Mouse (Mus musculus): ENCODE data around the gene Ppm1g.

The Ppm1g gene

DNA sequence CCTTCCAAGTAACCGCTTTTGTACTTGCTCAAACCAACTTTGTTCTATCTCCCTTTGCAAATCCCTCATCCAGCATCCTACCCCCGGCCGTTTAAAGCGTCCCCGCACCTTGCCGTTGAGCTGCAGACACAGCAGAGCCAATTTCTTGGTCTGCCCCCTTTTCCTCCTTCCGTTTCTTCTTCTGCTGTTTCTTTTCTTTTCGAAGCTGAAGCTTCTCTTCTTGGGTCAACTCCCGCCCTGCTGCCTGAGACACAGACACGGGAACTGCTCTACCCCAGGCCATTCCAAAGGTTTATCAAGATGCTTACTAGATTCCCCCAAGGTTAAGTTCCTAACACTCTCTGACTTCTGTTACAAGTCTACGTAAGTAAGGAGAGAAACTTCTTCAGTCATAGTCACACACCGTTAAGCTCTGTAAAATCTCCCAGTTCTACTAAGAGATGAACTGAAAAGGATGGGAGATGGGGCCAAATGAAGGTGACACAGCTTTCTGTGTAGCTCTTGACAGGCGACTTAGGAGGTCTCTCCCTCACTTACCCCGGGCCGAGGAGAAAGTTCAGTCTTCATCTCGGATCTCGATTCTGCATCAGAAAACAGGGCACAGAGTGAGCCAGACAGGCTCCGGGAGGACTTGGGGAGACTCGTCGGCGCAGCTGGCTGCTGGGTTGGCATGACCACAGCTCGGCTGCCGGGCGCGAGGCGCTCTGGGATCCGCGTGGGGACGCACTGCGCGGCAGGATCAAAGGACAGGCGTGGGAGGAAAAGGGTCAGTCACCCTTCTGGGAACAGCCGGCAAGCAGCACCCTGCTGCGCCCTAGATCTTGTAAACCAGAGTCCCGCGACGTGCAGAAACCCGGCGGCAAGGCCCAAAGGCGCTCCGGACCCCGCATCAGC lies 28.2 kb downstream of the Ppm1g start:
- no peak for DNase-seq

DNA sequence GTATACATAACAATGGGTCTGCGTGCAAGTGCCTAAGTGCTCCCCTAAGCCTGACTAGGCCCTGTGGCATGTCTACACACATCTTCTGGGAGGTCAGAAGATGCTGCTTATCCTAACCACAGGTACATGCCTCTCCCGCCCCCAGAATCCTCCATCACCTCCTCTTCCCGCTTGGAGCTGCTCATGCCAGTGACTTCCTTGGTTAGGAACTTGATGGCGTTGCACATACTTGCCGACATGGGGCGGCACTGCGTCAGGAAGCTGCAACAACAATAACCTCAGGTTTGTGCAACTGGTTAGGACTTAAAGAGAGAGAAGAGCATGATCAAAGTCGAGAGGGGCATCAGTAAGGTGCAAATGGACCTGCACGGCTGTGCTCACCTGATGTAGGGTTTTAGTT lies 30.3 kb downstream of the Ppm1g start:
- DNase-seq: no peak

DNA sequence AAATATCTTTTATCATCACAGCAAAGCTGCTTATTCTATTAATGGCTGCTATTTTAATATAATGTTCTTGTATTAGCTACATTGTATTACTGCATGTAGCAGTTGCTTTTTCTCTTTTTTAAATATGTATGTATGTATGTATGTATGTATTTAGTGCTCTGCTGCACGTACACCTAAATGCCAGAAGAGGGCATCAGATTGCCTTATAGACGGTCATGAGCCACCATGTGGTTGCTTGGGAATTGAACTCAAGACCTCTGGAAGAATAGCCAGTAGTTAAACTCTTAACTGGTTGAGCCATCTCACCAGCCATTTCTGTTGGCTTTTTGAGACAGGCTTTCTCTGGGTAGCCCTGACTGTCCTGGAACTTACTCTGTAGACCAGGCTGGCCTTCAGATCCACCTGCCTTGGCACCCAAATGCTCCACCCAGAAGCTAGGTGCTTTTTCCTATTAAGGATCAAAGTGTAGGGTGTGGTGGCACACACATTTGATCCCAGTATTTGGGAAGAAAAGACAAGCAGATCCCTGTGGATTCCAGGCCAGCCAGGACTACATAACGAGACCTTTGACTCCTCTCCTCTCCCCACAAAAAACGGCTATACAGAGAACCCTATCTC lies 32.2 kb downstream of the Ppm1g start:
- DNase-seq: no peak

DNA sequence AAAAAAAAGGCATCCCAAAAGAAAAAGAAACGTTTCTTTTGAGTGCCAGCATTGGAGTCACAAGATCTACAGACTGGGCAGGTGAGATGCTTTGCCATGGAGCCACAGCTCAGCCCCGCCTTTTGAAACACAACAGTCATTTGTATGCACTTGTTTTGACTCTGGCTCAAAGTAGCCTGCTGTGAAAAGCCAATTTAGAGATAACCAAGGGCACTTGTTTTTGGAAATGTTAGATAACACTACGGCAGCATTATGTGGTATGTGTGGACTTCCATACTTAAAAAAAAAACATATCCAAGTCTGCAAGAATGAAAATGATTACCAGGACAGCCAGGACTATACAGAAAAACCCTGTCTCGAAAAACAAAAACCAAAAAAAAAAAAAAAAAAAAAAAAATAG lies 36.8 kb downstream of the Ppm1g start:
- DNase-seq: no peak

DNA sequence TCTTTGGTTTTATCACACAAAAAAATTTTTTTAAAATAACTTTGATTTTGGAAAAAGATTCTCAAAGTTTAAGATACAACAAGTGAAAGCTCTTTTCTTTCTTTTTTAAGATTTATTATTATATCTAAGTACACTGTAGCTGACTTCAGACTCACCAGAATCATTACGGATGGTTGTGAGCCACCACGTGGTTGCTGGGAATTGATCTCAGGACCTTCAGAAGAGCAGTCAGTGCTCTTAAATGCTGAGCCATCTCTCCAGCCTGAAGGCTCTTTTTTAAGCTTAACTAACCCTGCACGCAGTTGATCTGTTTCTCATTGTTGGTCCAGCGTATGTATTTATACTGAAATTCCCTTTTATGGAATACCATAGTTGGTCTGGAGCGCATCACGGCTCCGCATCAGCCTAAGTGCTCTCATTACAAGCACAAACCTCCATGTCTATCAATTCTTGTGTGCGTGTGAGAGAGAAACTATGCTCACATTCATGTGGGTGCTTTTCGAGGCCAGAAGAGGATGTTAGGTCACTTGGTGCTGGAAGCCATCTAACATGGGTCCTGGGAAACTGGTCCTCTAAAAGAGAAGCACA lies 39.2 kb downstream of the Ppm1g start:
- DNase-seq: no peak

DNA sequence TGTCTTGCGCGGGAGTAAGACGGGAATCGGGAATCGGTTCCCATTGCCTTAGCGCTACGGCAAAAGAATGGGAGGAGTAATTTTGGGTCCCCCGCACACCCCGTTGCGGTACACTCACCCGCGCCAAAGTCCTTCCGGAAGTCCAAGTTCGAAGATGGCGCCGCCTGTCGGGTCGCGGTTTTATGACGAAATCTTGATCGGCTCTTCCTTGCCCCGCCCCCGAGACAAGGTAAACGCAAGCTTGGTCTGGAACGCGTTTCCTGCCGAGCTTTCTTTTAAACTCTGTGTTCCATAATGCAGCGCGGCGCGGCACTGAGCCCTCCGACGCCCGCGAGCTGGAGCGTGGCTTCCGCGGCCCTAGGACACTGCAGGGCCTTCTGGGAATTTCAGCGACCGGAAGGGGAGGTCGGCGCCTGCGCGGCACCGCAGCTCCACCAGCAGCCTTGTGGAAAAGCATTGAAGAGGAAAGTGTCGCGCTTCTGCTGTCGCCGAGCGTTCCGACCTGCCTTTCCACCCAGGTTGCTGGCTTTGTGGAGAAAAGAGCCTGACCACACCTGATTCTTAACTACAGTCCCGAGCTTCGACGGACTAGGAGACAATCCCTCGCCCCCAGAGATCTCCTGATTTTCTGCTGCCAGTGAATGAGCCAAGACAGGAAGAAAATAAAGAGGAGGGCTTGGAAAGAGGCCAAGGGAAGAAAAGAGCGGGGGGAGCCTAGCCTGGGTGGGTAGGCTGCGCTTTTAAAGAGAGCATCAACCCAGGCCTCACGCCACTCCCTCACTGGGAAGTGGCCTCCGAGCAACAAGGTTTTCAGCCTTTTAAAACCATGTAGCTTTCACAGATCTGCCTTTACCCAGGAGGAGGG lies 40.5 kb downstream of the Ppm1g start, which contains the start of the genes Gm29609 and Gtf3c2:
Gm29609 (minus strand) TSS at position 146 of the 865 bp plus-strand sequence.
Gtf3c2 (minus strand) TSS at position 379 of the 865 bp plus-strand sequence.
- DNase-seq: peak; percentile 96

DNA sequence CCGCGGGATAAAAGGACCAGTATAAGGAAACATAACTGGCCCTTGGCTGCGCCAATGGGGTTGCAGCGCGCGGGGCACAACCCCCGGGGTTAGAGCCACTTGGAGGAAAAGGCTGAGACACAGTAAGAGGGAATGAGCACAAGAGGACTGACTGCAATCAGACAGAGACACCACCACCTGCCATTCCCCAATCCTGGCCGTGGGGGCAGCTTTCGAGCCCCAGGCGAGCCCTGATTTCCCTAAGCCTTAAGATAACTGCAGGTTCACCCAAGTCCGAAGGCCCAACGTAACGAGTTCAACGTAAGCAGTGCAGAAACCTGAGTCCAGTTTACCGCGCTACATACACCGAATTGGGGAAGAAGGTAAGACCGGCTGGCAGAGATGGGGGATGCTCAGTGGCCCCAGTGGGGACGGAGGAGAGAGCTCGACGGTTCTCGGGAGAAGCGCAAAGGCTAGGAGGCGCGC lies 41.2 kb downstream of the Ppm1g start:
- DNase-seq: no peak

DNA sequence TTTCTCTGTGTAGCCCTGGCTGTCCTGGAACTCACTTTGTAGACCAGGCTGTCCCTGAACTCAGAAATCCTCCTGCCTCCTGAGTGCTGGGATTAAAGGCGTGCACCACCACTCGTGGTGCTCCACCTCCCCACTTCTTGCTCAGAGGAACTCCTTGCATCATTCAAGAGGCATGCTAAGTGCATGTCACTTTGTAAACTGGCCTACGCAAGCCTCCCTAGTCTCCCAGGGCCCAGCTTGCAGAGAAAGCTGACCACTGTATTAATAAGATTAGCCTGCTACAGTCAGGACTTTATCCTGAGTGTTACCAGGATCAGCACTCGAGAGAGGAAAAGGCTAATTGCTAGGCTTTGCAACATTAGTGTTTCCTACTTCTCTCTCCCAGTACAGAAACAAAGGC lies 51.9 kb downstream of the Ppm1g start:
- DNase-seq: no peak

DNA sequence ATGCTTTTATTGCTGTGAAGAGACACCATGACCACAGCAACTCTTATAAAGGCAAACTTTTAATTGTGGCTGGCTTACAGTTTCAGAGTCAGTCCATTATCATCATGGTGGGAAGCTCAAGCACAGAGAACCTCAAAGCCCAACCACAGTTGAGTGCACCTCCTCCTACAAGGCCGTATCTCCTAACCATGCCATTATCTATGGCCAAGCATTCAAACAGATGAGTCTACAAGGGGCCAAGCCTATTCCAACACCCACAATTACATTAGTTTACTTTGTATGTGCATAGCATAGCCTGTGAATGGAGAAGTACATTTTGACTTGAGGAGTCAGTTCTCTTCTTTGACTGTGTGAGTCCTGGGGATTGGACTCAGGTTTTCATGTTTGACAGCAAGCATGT lies 55.6 kb downstream of the Ppm1g start:
- no peak for DNase-seq

DNA sequence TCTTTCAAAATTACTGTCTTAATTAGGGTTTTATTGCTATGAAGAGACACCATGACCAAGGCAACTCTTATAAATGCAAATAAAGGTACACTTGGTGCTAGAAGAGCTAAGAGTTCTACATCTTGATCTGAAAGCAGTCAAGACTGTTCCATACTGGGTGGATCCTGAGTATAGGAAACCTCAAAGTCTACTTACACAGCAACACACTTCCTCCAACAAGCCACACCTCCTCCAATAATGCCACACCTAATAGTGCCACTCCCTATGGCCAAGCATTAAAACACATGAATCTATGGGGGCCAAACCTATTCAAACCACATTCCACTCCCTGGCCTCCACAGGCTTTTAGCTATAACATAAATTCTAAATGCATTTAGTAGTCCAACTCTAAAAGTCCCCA lies 58.0 kb downstream of the Ppm1g start:
- no peak for DNase-seq

DNA sequence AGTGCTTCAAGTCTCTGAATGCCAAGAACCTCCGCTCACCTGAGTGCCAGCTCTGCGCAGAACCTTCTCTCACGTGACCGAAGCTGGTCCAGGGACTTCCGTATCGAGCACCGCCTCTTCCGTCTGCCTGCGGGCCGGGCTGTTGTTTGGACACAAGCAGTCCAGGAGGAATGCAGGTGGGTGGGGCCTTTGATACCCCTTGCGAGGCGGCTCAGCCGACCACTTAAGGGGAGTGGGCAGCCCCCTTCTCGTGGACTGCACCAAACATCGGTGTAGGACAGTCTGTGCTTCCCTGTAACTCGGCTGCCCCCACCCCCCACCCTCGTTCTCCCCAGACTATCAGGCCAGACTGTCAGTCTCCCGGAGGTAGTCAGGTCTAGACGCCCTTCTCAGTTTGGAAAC lies 66.3 kb downstream of the Ppm1g start, which contains the start of gene Mpv17:
Mpv17 (minus strand) TSS at position 100 of the 402 bp plus-strand sequence.
- peak; percentile 89 for DNase-seq

DNA sequence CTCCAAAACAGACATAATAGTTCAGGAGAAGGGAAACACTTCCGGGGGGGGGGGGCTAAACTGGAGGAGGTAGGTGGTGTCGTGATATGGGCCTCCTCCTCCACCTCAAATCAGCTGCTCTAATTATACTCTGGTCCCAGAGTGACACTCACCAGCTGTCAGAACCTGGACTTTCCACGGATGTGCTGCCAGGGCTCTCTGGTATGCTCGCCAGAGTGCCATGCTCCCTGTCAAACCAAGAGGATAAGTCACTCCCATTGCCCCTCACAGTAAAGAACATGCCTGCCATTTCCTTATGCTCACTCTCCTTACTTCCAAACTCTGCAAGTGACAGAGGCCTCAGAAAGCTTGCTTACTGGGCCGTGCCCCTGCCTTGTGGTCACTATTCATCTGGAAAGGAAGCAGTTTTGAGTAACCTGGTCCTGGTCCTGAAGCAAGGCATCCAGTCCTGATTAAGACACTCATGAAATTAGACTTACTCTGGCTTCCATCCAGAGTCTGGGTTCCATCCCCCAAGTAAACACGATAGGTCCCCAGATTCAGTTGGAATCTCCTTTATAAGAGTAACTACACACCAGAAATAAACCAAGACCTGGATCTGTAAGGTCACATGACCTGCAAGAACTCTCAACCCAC lies 66.9 kb downstream of the Ppm1g start:
- no peak for DNase-seq
